Mouse (Mus musculus) ES-Bruce4 (cell line): ENCODE results near the gene Ndufs7.

ENCODE experiments used
- CTCF ChIP-seq: IDR thresholded peaks from one replicate; pipeline ENCODE4 v1.8.1; 2011; ENCODE audit warnings: low read depth, low read length
- POLR2A ChIP-seq: IDR thresholded peaks from one replicate; pipeline ENCODE4 v1.8.1; 2011; ENCODE audit warnings: low read length; ENCODE audit not compliant: insufficient read depth

DNA sequence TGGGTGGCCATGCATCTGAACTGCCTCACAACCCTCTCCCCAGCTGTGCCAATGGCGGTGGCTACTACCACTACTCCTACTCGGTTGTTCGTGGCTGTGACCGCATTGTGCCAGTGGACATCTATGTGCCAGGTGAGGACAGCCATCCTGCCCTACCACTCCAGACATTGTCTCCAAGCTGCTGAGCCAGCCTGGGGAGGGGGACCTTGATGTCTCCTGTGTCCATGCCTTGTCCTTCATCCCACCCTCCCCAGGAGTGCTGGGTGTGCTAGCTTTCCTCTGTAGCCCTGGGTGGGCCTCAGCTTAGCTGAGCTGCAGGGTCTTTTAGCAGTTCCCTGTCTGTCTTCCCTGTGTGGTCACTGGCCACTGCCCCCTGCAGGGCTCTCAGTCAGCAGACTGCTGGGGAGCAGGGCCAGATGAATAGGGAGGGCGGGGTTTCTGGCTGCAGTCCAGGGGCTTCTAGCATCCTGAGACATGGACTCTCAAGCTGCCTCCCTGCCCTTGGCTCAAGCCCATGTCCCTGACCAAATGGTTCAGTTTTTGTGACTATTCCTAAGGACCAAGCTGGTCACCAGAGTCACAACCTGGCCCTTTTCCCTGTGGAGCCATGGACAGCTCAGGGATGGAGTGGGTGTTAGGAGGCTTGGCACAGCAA is 7.1 kb downstream of the Ndufs7 start:
- TF ChIP-seq CTCF: no peak
- TF ChIP-seq POLR2A: no peak
